Mouse (Mus musculus): ENCODE measurements around the gene Zdhhc7.
A peak's percentile ranks its signal among the peaks of the same experiment; 100 is the strongest.

Gene Zdhhc7

GRCm38 (mm10) chr8:120067936-120068668 lies 33.2 kb downstream of the Zdhhc7 start:
- DNase-seq (ENCODE audit: low read depth), result no peak

- no peak for DNase-seq (ENCODE audit: low read depth)
Measured at GRCm38 (mm10) chr8:120066226-120066625, 35.1 kb downstream of the Zdhhc7 start.

GRCm38 (mm10) chr8:120065611-120066010 lies 35.7 kb downstream of the Zdhhc7 start:
- DNase-seq (ENCODE audit: low read depth), result no peak

- DNase-seq (ENCODE audit: low read depth), result no peak
Measured at GRCm38 (mm10) chr8:120063326-120063725, 38.0 kb downstream of the Zdhhc7 start.

- DNase-seq (ENCODE audit: low read depth), result no peak
Measured at GRCm38 (mm10) chr8:120062742-120063141, 38.5 kb downstream of the Zdhhc7 start.

- no peak for DNase-seq (ENCODE audit: low read depth)
Measured at GRCm38 (mm10) chr8:120057078-120057477, 44.2 kb downstream of the Zdhhc7 start.

GRCm38 (mm10) chr8:120054833-120055232 lies 46.4 kb downstream of the Zdhhc7 start:
- DNase-seq (ENCODE audit: low read depth), result no peak

- no peak for DNase-seq (ENCODE audit: low read depth)
Measured at GRCm38 (mm10) chr8:120052318-120052717, 49.0 kb downstream of the Zdhhc7 start.

GRCm38 (mm10) chr8:120051908-120052307 lies 49.4 kb downstream of the Zdhhc7 start:
- DNase-seq (ENCODE audit: low read depth), result no peak

GRCm38 (mm10) chr8:120051006-120051405 lies 50.3 kb downstream of the Zdhhc7 start:
- peak; percentile 50 for DNase-seq (ENCODE audit: low read depth)

GRCm38 (mm10) chr8:120050376-120050775 lies 50.9 kb downstream of the Zdhhc7 start:
- no peak for DNase-seq (ENCODE audit: low read depth)

- DNase-seq (ENCODE audit: low read depth), result no peak
Measured at GRCm38 (mm10) chr8:120049949-120050348, 51.3 kb downstream of the Zdhhc7 start.

- peak; percentile 93 for DNase-seq (ENCODE audit: low read depth)
Measured at GRCm38 (mm10) chr8:120046258-120047020, 54.8 kb downstream of the Zdhhc7 start.

GRCm38 (mm10) chr8:120045471-120045870 lies 55.8 kb downstream of the Zdhhc7 start:
- no peak for DNase-seq (ENCODE audit: low read depth)

- no peak for DNase-seq (ENCODE audit: low read depth)
Measured at GRCm38 (mm10) chr8:120044907-120045306, 56.4 kb downstream of the Zdhhc7 start.

GRCm38 (mm10) chr8:120042542-120043312 lies 58.6 kb downstream of the Zdhhc7 start:
- no peak for DNase-seq (ENCODE audit: low read depth)

GRCm38 (mm10) chr8:120040861-120041260 lies 60.4 kb downstream of the Zdhhc7 start:
- no peak for DNase-seq (ENCODE audit: low read depth)

- no peak for DNase-seq (ENCODE audit: low read depth)
Measured at GRCm38 (mm10) chr8:120039313-120039919, 61.9 kb downstream of the Zdhhc7 start.

GRCm38 (mm10) chr8:120038741-120039140 lies 62.5 kb downstream of the Zdhhc7 start:
- DNase-seq (ENCODE audit: low read depth), result no peak

GRCm38 (mm10) chr8:120037611-120038010 lies 63.7 kb downstream of the Zdhhc7 start:
- DNase-seq (ENCODE audit: low read depth), result no peak

GRCm38 (mm10) chr8:120037199-120037598 lies 64.1 kb downstream of the Zdhhc7 start:
- DNase-seq (ENCODE audit: low read depth), result no peak

GRCm38 (mm10) chr8:120036578-120036977 lies 64.7 kb downstream of the Zdhhc7 start:
- DNase-seq (ENCODE audit: low read depth), result no peak

Data from fibroblast of lung, adult 2 months (primary cell).